Comparison of ENCODE assay signal across 20 mouse cellular contexts in genomic region chr2:31198621-31199020, GRCm38 (mm10). TPM values are rescaled to one million over a fixed set of nuclear protein-coding genes. Genes with fewer than 3 reads are reported as not detected.
DNase-seq lines count a peak whose midpoint lies in the region; ATAC-seq and TF ChIP-seq lines count a peak whose summit lies in the region.
"Had no signal": no experiment of that assay in that cellular context is flagged by ENCODE, and none has a peak within 500 bp of the region (broad histone marks: within the 10 kb centered on the region; RNA-seq: fewer than 3 reads in every experiment).

No protein-coding gene starts in this region.

- H3K4me3 ChIP-seq in cerebellum, adult 2 months (replicated peaks; ENCODE audit: insufficient read depth, low read depth, low read length): no peak overlapping the region
- no peak overlapping the region for H3K4me3 ChIP-seq in heart, embryonic 12.5 days
- H3K4me3 ChIP-seq: forebrain, embryonic 12.5 days; hindbrain, embryonic 10.5 days; limb, embryonic 12.5 days; megakaryocyte, embryonic 14.5 days had no signal

- no peak for TF ChIP-seq CTCF in cerebellum, adult 2 months (IDR thresholded peaks at IDR 0.05; ENCODE audit: borderline replicate concordance, insufficient read depth, low read depth, low read length)

- no peak overlapping the region for H3K4me2 ChIP-seq in heart, embryonic 12.5 days
- H3K4me2 ChIP-seq: forebrain, embryonic 12.5 days; limb, embryonic 12.5 days had no signal

- H3K4me1 ChIP-seq in cerebellum, adult 2 months (ENCODE audit: control insufficient read depth, insufficient read depth, low read length): peaks cover 26% of the 10 kb centered on the region
- H3K4me1 ChIP-seq in heart, embryonic 12.5 days (replicated peaks): peaks cover 65% of the 10 kb centered on the region
- H3K4me1 ChIP-seq: forebrain, embryonic 12.5 days had no signal

- 29% methylated on average over 4 of the region's 4 CpGs for WGBS in cerebellum, adult 2 months
- WGBS in heart, embryonic 12.5 days: 70% methylated on average over 4 of the region's 4 CpGs

- no peak for ATAC-seq in heart, embryonic 12.5 days (ENCODE audit: insufficient number of reproducible peaks, low FRiP score)
- ATAC-seq: activated CD4-positive, CD25-positive, alpha-beta regulatory T cell, adult 4 months; lung, postnatal 0 days had no signal

- DNase-seq in cerebellum, adult 2 months: peak in 1 of 2 experiments; percentile 63
- DNase-seq in cerebellum, postnatal 10 days: no peak
- no peak for DNase-seq in heart, adult 9 months (ENCODE audit: low spot score in 2 of 2)
- peak; percentile 56 for DNase-seq in layer of hippocampus, adult 9-11 months
- no peak for DNase-seq in layer of hippocampus, postnatal 10 days (ENCODE audit: low spot score in 2 of 2)
- peak; percentile 78 for DNase-seq in telencephalon, adult 2 months (ENCODE audit: low read depth, low spot score)
- DNase-seq in ovary, adult 18-20 months (ENCODE audit: low spot score): no peak
- DNase-seq: adrenal gland, postnatal 25 days; embryo, embryonic 11 days; gastrocnemius, postnatal 14 days; kidney, adult 8-10 months; kidney, postnatal 36 days had no signal

- peak overlapping the region; percentile 2; the same call in 1 of the 2 replicates for H3K27ac ChIP-seq in cerebellum, adult 2 months (ENCODE audit: insufficient read depth, low read length)
- peak overlapping the region; percentile 88 for H3K27ac ChIP-seq in heart, embryonic 12.5 days (ENCODE audit: poor library complexity, severe bottlenecking)
- H3K27ac ChIP-seq: forebrain, embryonic 12.5 days; hindbrain, embryonic 10.5 days; limb, embryonic 12.5 days; liver, embryonic 14.5 days had no signal

- H3K9ac ChIP-seq in heart, embryonic 12.5 days: no peak overlapping the region
- H3K9ac ChIP-seq: forebrain, embryonic 12.5 days; limb, embryonic 12.5 days; liver, embryonic 14.5 days had no signal

- H3K9me3 ChIP-seq in heart, embryonic 12.5 days (replicated peaks): no peaks in the 10 kb centered on the region
- H3K9me3 ChIP-seq: forebrain, embryonic 12.5 days; hindbrain, embryonic 10.5 days; limb, embryonic 12.5 days; megakaryocyte, embryonic 14.5 days had no signal

- H3K27me3 ChIP-seq in cerebellum, adult 2 months (ENCODE audit: control insufficient read depth, insufficient read depth, low read length): no peaks in the 10 kb centered on the region
- no peaks in the 10 kb centered on the region for H3K27me3 ChIP-seq in heart, embryonic 12.5 days (replicated peaks)
- H3K27me3 ChIP-seq: forebrain, embryonic 12.5 days; limb, embryonic 12.5 days; megakaryocyte, embryonic 14.5 days had no signal

- no peak for TF ChIP-seq POLR2A in cerebellum, adult 2 months (IDR thresholded peaks at IDR 0.05; ENCODE audit: borderline replicate concordance, insufficient read depth, low read length)

- peaks cover 48% of the 10 kb centered on the region for H3K36me3 ChIP-seq in heart, embryonic 12.5 days

RNA-seq across cellular contexts. Expression of gene Gpr107, which starts 46.5 kb away (rescaled TPM):
- polyA plus RNA-seq in cerebellum, adult 2 months (2012; rRNA removed): 30.0 and 33.9 TPM in 2 replicates
- 37.4 and 40.4 TPM in 2 replicates for polyA plus RNA-seq in heart, embryonic 12.5 days (2016; fragmentation: Nextera tagmentation; extraction: Ambion mirVana)
- total RNA-seq in layer of hippocampus, postnatal 10 days (2021): 10 to 100 TPM; 50.7 to 54.5 TPM

RNA-seq across cellular contexts. Expression of gene Ncs1, which starts 47.0 kb away (rescaled TPM):
- polyA plus RNA-seq in cerebellum, adult 2 months (2012; rRNA removed): 118 and 126 TPM in 2 replicates
- 51.7 and 52.8 TPM in 2 replicates for polyA plus RNA-seq in heart, embryonic 12.5 days (2016; fragmentation: Nextera tagmentation; extraction: Ambion mirVana)
- 100 to 1,000 TPM; 149 to 150 TPM for total RNA-seq in layer of hippocampus, postnatal 10 days (2021)

RNA-seq across cellular contexts. Expression of gene Fnbp1, which starts 56.8 kb away (rescaled TPM):
- 310 and 320 TPM in 2 replicates for polyA plus RNA-seq in cerebellum, adult 2 months (2012; rRNA removed)
- polyA plus RNA-seq in heart, embryonic 12.5 days (2016; fragmentation: Nextera tagmentation; extraction: Ambion mirVana): 21.4 and 23.8 TPM in 2 replicates
- 10 to 100 TPM; 90.2 to 99.0 TPM for total RNA-seq in layer of hippocampus, postnatal 10 days (2021)

Comparison
In these comparisons a context has a peak if more than half of its experiments do, and no peak if none do; other contexts are left out.
1. DNase-seq: peak in layer of hippocampus, adult 9-11 months (single experiment) and telencephalon, adult 2 months (single experiment); none in cerebellum, postnatal 10 days (0 of 2), heart, adult 9 months (0 of 2), layer of hippocampus, postnatal 10 days (0 of 2) and ovary, adult 18-20 months (single experiment).
2. RNA of gene Fnbp1, which starts 56.8 kb away (polyA plus RNA-seq): 310 to 320 TPM in cerebellum, adult 2 months; 21.4 to 23.8 TPM in heart, embryonic 12.5 days; every median in the first group is over 10 times any median in the second.